Mouse (Mus musculus) gastrocnemius, postnatal 14 days (tissue): Measurements from ENCODE around the gene Flt1. TPM values are rescaled to one million over a fixed set of nuclear protein-coding genes. Genes with fewer than 3 reads are reported as not detected.
A peak's percentile ranks its signal among the peaks of the same experiment; 100 is the strongest.
"Not testable (repeated sequence)": the region's sequence is repeated elsewhere in the genome, so short reads cannot be mapped to it uniquely, and the experiment has no call there.

ENCODE experiments used
- DNase-seq: peaks from one replicate; pipeline ENCODE4 v3.0.0; 2021; ENCODE audit warnings: mixed read lengths
- intact Hi-C: fragments of 180-260 bp; cut with DNase I; formaldehyde crosslinking; loops from one replicate; pipeline ENCODE4 v1.15.1; 2025; ENCODE audit warnings: low total_unique reads
- total RNA-seq, 2 experiments: library from RNA; stranded (reverse); gene quantifications; 2 replicates each; pipeline ENCODE4 v1.2.3; 2021

The Flt1 gene
- total RNA-seq, 2 experiments from 2014 or later, result 14.9 to 21.6 TPM

DNA sequence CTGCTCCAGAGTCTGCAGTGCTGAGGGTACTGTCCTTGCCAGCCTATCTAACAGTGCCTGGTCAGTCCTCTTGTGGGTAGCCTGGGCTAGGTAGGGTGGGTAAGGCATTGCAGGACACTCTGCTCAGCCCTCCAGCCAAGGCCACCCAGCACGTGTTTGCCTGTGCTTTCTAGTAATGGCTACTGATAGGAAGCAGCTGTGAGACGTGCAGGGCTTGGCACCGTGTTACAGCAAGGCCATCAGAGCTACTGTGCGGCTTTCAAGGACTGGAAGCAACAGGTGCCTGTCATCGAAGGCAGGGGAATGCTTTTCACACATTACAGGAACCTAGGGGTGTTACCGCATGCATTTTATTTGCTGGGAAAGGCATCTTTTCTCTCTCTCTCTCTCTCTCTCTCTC is 148.8 kb downstream of the Flt1 start:
- DNase-seq, result peak; percentile 23
- intact Hi-C loops, result no loop called here

DNA sequence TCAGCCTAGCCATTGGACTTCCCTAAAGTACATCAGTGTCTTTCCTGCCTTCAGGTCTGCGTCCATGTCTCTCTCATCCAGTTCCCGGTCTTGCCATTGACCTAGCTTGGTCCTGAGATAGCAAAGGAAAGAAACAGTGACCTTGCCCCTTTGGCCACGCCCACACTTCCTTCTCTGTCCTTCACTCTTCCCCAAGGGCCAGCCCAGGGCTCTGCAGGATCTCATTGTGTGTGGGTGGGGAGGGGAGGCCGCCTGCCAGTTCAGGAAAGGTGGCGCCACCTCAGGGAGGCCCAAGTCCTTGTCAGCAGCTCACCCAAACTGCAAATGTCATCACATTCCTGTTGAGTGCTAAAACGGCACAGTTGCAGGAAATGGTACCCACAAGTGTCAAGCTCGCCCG is 151.3 kb downstream of the Flt1 start:
- intact Hi-C loops, result no loop called here
- DNase-seq, result no peak

- intact Hi-C loops, result no loop called here
- no peak for DNase-seq
Observed at GRCm38 (mm10) chr5:147573555-147573954, 152.3 kb downstream of the Flt1 start.

DNA sequence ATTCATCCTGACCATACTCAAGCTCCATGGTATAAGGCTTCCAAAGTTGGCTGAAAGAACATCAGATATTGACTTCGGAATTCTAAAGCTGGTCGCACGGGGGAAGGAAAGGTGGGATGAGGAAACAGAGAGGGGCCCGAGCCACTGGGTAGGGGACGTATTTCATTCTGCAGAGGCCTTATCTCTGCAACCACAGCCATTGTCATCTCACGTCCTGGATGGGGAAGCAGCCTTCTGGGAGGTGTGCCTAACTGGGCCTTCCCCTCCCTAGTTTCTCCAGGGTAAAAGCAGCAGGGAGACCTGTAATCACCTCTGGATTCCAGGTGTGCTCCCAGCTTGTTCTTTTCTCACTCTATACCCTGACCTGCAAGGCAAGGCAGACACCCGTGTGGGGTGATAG is 153.1 kb downstream of the Flt1 start:
- no peak for DNase-seq
- intact Hi-C loops, result no loop called here

DNA sequence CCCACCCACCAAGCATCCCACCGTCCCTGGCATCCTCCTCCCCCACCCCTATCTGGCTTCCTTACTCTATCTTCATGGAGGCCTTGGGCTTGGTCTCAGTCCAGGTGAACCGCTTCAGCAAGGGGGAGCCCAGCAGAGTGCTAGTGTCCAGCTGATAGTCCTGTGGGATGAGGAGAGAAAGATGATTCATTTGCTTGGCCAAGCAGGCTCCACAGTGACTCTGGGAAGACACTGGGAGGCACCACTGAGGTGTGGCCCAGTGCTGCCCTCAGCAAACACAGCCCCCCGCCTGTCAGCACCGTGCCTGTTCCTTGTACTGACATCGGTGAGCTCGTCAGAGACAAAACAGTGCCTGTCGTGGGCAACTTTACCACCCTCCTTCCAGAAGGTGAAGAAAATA is 159.5 kb downstream of the Flt1 start:
- no peak for DNase-seq
- intact Hi-C loops, result no loop called here

DNA sequence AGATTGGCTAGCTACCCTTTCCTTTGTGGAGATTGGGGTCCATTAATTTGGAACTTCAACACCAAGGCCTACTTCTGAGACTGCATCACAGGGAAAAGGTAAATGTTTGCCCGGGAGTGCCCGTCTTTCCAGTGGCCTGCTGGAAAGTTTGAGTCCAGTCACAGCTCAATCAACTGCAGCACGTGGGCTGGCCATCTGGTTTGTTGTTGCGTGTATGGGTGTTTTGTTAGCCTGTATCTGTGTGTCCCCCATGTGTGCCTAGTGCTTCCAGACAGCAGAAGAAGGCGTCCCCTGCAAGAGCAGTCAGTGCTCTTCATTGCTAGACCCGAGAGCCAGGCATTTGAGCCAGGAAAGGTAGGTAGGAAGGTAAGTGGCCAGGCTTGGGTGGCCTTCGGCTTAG is 160.4 kb downstream of the Flt1 start:
- intact Hi-C loops, result no loop called here

GRCm38 (mm10) chr5:147564140-147564590 is 161.6 kb downstream of the Flt1 start:
- intact Hi-C loops, result no loop called here
- no peak for DNase-seq

More for the DNA sequence above, 160.4 kb downstream of the Flt1 start:
- DNase-seq, result no peak

DNA sequence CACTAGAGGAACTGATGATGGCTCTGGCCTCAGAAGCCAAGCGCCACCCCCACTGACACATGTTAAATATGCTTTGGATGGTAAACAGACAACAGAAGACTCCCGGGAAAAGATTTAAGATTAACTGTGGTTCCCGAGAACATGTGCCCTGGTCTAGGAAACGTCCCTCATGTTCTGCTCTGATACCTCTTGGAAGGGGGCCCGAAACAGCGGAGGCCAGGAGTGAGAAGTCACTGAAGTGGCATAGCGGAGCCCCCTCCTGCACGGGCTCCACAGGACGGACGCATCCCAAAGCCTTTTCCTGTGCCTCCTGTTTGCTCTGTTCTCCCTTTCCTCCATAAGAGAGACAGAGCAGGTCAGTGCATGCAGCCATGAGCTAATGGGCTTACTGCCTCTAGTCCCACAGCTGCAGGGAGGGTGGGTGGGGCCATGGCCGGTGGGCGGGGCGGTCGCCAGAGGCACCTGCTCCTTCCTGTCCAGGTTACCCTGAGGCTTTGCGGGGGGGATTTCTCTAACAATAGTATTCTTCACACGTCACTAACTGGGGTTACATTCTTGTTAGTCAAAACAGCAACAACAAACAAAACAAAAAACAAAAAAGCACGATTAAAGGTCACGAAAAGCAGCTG is 162.2 kb downstream of the Flt1 start:
- no peak for DNase-seq
- intact Hi-C loops, result no loop called here

GRCm38 (mm10) chr5:147557641-147558040 is 168.2 kb downstream of the Flt1 start:
- DNase-seq, intact Hi-C loops: not testable (repeated sequence)

GRCm38 (mm10) chr5:147551879-147552627 is 173.8 kb downstream of the Flt1 start:
- DNase-seq, result no peak
- intact Hi-C loops, result no loop called here

GRCm38 (mm10) chr5:147549016-147549755 is 176.6 kb downstream of the Flt1 start:
- DNase-seq, result no peak

DNA sequence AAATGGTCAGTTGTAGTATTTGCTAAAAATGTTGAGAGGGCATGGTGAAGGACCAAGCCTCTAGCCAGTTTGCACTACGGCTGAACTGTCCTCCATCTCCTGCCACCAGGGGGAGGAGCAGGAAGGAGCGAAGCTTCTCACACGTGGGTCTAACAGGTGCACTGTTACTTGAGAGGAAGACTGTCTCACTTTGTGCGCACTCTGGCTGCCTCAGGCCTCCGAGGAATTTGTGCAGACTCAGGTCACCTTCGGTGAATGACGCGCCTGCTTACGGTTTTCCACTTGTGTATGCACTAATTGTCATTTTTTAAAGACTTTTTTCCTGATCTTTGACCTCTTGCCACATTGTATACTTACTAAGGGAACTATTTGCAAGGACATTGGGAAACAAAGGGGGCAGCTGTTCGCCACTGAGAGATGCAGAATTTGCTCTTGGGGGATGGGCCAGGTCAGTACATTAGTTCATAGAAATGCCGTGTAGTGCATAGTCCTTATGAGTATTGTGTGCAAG is 180.0 kb downstream of the Flt1 start:
- intact Hi-C loops, result loop anchor here (10.0 kb wide), 1 partner anchor 111 kb away; the partner anchor contains the start of gene Pan3
- DNase-seq, result peak; percentile 27

More at GRCm38 (mm10) chr5:147549016-147549755, 176.6 kb downstream of the Flt1 start:
- intact Hi-C loops, result loop anchor here (10.0 kb wide), 1 partner anchor 114 kb away; the partner anchor contains the start of gene Pan3

GRCm38 (mm10) chr5:147542291-147542690 is 183.5 kb downstream of the Flt1 start:
- no peak for DNase-seq
- intact Hi-C loops, result loop anchor here (10.0 kb wide), 1 partner anchor 107 kb away; the partner anchor contains the start of gene Pan3

GRCm38 (mm10) chr5:147539815-147540214 is 186.0 kb downstream of the Flt1 start:
- no peak for DNase-seq
- intact Hi-C loops, result loop anchor here (10.0 kb wide), 1 partner anchor 105 kb away; the partner anchor contains the start of gene Pan3

GRCm38 (mm10) chr5:147539409-147539808 is 186.4 kb downstream of the Flt1 start:
- intact Hi-C loops, result no loop called here
- no peak for DNase-seq

GRCm38 (mm10) chr5:147532031-147532430 is 193.8 kb downstream of the Flt1 start:
- intact Hi-C loops, result no loop called here
- DNase-seq, result no peak

- intact Hi-C loops, result no loop called here
- DNase-seq, result no peak
Observed at GRCm38 (mm10) chr5:147527788-147528187, 198.0 kb downstream of the Flt1 start.

DNA sequence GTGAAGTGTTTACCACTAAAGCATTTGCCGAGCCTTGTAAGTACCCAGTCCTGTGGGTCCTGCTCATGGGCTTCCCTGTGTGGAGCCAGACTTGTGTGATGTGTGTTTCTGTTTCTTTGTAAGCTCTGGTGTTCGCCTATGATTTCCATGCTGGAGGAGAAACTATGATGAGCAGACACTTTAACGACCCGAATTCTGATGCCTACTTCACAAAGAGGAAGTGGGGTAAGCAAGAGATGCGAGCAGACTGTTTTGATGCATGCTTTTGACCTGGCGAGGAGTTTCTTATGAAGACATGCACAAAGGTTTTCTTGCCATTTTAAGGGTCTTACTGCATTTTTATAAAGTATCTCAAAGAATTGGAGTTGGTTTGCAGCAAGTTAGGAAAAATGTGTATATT is 198.8 kb downstream of the Flt1 start:
- intact Hi-C loops, result no loop called here
- no peak for DNase-seq
